Mouse (Mus musculus) small intestine, adult 2 months (tissue): ENCODE measurements around the gene Zfp830.

Source experiments
- CTCF ChIP-seq: fragments of 200-500 bp; IDR thresholded peaks from 2 replicates; pipeline ENCODE4 v1.5.1; 2012; ENCODE audit warnings: low read depth, mild to moderate bottlenecking, control low read depth, inconsistent platforms, low read length, moderate library complexity, mixed read lengths; ENCODE audit not compliant: insufficient replicate concordance, insufficient read length; ENCODE audit errors: extremely low read depth
- POLR2A ChIP-seq: fragments of 200-500 bp; IDR thresholded peaks from 2 replicates; pipeline ENCODE4 v1.6.1; 2012; ENCODE audit warnings: low read depth, mild to moderate bottlenecking, control low read depth, inconsistent platforms, low read length, moderate library complexity

DNA sequence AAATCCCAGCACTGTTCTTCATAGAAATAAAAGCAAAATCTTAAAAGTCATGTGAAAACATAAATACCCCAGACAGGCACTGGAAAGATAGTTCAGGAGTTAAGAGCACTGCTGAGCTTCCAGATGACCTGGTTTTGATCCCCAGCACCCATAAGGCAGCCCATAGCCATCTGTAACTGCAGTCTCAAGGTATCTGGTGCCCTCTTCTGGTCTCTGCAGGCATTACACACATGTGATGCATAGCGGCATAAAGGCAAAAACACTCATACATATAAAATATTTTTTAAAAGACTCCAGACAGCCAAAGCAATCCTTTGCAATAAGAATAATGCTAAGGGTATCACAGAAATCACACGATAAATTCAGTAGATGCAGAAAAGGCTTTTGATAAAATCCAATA lies 37.3 kb upstream of the Zfp830 start:
- no peak for TF ChIP-seq CTCF
- TF ChIP-seq POLR2A: no peak
